Mouse (Mus musculus) heart, adult 18-20 months (tissue): ENCODE measurements around the gene Sap30bp. TPM values are rescaled to one million over a fixed set of nuclear protein-coding genes. Genes with fewer than 3 reads are reported as not detected.

Experiments
- DNase-seq, 2 experiments: peaks; one replicate each; pipeline ENCODE4 v3.0.0; 2021 to 2022; ENCODE audit warnings: mixed read lengths in 1 of 2
- total RNA-seq, 2 experiments: library from RNA; stranded (reverse); gene quantifications; 2 replicates each; pipeline ENCODE4 v1.2.3; 2021

Gene Sap30bp
- total RNA-seq, 2 experiments from 2014 or later, result 19.0 to 19.9 TPM

DNA sequence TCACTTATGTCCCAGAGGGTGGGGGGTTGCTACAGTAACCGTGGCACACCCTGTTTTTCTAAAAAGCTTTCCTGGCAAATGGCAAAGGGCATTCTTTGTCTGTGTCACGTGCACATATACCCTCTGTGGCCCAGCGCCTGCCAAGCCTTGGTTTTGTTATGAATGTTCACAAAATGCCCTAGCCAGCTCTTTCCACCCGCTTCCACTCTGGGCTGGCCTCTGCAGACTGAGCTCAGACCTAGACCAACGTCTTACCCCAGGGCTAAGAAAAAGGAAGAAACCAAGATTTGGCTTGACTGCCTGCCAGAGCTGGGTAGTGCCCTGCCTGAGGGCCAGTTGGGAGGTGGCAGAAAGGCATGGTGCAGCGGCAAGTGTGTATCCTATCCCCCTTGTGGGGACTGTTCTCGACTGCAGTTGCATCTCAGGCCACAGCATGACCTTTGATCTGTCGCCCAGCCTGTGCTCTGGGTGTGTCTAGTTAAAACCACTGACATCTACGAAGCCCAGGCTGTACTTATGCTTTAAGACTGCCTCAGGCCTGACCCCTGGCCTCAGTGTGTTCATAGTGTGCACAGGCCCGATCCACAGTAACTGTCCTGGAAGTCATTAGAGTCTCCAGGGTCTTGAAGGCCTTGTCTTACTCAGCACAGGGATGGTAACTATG, 22.2 kb downstream of the Sap30bp start:
- peak; percentile 31 to 70 for DNase-seq

DNA sequence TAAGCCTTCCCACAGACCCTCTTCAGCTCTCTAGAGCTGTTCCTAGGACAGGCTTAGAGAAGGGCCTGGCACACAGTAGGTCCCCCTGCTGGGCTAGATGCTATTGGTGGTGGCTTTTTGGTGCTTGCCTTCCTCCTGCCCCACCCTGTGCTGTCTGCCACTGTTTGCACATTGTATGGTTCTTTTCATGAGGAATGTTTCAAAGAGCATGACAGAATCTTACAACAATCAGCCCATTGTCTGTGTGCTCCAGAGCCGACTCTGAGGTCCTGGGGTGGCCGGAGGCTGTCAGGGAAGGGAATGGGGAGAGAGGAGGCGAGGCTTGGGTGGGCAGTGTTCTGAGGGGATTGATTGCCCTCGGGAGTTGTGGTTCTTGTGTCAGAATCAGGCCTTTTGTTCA, 23.4 kb downstream of the Sap30bp start:
- DNase-seq, result no peak

DNA sequence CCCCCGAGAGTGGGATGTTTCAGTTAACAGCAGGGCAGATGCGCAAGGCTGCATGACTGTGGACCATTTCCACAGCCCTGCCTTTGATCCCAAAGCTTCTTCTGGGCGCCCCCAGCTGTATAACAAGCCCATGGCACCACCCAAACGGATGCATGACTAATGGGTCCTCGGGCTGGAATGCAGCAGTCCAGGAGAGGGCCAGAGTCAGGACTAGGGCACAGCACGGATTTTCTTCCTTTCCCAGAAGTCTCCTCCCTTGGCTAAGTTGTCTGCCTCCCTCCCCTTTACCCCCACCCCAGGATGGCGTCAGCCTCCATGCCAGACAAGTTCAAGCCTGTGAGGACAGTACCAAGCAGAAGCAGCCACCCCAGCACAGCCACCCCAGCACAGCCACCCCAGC, 24.9 kb downstream of the Sap30bp start:
- no peak for DNase-seq

- DNase-seq, result no peak
Measured at GRCm38 (mm10) chr11:115959018-115959417, 25.9 kb downstream of the Sap30bp start.

DNA sequence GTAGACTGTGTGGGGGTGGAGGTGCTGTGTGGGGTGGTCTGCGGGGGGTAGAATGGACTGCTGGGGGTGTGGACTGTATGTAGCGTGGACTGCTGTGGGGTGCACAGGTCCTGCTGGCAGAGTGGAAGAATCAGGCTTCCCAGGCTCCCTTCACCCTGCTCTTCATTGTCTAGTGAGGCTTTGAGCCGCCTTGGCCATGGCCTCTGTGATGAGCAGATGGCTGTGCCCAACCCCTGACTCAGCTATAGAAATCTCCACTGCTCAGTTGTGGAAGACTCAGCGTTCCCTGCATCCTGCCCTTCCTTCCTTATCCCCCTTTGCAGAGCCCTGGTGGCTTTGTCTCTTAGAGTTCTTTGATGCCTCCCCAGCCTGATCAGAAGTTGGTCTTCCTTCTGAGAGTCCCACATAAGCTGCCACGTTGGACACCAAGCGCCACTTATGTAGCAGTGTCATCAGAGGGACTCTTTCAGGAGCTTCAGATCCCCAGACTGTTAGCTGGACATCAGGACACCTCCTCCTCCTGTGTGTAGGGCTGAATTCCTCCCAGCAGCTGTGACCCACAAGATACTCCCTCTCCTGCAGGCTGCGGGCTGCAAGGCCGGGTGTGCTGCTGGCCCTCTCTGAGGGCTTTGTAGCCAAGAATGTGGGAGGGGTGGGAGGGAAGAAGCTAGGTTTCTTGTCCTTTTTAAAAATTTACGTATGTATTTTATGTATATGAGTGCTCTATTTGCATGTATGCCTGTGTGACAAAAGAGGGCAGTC, 29.8 kb downstream of the Sap30bp start:
- no peak for DNase-seq

DNA sequence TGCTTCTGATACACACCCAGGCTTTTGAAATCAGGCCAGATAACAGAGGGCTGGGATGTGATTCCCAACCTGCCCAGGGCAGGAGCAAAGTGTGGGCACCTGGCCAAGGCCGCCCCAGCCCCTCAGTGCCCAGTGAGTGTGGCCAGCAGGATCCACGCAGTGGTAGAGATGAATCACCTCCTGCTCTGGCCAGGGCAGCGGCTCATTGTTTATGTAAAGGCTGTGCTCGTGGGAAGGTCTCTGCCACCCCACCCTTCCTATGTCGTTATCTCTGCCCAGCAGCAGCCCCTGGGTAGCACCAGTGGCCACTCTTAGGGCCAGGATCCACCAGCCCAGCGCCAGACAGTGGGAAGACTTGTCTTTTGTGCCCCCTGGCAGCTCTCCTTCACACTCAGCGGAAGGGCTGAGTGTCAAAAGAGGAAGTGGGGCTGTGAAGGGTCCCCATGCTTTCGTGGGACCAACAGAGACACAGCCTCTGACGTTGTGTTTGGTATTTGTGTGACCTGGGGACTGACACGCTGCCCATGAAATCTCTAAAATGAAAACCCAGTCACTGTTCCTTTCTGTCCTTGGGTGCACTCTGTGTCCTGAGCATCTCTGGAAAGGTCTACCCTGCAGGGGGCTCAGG, 32.0 kb downstream of the Sap30bp start:
- DNase-seq, result peak; percentile 45 to 72

GRCm38 (mm10) chr11:115968731-115969405, 35.8 kb downstream of the Sap30bp start:
- DNase-seq, result no peak

DNA sequence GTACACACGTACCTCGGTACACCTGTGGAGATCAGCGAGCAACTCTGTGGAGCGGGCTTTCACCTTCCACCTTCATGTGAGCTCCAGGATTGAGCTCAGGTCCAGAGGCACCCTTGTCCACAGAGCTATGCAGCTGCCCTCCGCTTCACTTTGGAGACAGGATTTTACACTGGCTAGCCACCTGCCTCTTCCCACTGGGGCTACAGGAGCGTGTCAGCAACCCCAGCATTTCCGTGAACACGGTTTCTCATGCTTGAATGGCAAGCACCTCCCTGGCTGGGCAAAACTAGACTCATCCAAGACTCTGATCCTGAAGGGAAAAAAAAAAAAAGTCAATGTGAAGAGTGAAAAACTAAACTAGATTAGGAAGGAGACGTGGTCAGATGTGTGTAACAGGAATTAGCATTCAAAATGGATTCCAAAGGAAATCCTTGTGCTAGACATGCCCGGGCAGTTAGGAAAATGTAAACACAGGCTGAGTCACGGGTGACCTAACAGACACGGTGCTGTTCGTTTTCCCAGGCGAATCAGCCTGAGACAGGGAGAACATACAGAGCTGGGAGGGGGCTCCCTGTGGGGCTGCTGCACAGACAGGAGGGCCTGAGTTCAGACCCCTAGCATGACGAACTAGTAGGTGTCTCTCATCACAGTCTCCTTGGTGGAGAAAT, 37.1 kb downstream of the Sap30bp start:
- no peak for DNase-seq

- DNase-seq, result no peak
Measured at GRCm38 (mm10) chr11:115971016-115971415, 37.9 kb downstream of the Sap30bp start.

GRCm38 (mm10) chr11:115974309-115975082, 41.4 kb downstream of the Sap30bp start, which contains the start of gene Itgb4:
TSS of gene Itgb4 (plus strand) at chr11:115974709.
- DNase-seq, result peak in 1 of 2 experiments; percentile 45

- DNase-seq, result no peak
Measured at GRCm38 (mm10) chr11:115975083-115975420, 42.0 kb downstream of the Sap30bp start.

DNA sequence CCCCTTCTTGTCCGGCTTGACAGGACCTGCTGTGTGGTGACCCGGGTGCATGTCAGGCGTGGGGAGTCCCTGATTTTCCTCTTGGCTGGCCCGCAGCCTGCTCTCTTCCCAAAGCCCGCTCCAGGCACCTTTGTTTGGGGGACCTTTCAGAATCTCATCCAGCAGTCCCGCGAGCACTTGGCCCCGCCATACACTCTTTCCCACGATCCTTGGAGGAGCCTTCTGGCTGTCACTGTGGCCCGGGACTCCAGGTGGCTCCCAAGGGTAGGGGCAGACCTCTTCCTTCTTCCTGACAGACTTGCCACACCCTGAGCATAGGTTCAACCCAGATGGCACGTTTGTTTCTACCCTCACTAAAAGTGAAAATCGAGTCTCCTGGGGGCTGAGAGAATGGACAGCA, 42.5 kb downstream of the Sap30bp start:
- no peak for DNase-seq

GRCm38 (mm10) chr11:115982472-115982871, 49.4 kb downstream of the Sap30bp start:
- no peak for DNase-seq

- DNase-seq, result no peak
Measured at GRCm38 (mm10) chr11:115983291-115983690, 50.2 kb downstream of the Sap30bp start.

DNA sequence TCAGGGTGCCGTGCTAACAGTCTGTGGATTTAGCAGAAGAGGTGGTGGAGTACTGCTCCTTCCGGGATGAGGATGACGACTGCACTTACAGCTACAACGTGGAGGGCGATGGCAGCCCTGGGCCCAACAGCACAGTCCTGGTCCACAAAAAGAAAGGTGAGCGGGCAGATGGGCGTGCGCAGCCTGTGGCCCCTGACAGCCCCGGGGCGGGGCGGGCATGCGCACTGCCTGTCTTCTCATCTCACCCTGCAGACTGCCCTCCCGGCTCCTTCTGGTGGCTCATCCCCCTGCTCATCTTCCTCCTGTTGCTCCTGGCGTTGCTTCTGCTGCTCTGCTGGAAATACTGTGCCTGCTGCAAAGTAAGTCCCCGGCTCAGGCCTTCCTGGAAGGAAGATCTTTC, 56.6 kb downstream of the Sap30bp start:
- DNase-seq, result no peak

GRCm38 (mm10) chr11:115992098-115992497, 59.0 kb downstream of the Sap30bp start:
- no peak for DNase-seq

GRCm38 (mm10) chr11:115995256-115995655, 62.2 kb downstream of the Sap30bp start:
- no peak for DNase-seq

GRCm38 (mm10) chr11:115997047-115997446, 64.0 kb downstream of the Sap30bp start:
- DNase-seq, result no peak

DNA sequence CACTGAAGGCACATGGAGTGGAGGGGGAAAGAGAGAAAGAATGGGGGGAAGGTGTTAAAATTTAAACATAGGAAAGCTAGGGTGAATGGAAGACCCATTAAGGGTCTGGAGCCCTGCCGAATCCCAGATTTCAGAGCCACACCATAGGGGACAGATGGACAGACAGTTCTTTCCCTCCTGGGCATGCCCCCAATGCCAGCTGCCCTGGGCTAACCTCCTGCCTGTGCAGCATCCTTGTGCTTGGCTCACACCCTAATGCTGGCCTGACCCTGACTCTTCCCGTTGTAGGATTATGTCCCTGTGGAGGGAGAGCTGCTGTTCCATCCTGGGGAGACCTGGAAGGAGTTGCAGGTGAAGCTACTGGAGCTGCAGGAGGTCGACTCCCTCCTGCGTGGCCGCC, 64.6 kb downstream of the Sap30bp start:
- DNase-seq, result no peak

GRCm38 (mm10) chr11:115999027-115999426, 65.9 kb downstream of the Sap30bp start:
- DNase-seq, result no peak

- peak; percentile 66 to 86 for DNase-seq
Measured at GRCm38 (mm10) chr11:115999538-116000143, 66.6 kb downstream of the Sap30bp start.
